Mouse (Mus musculus) skeletal muscle tissue, postnatal 0 days (tissue): ENCODE data around the gene Arhgap20. TPM values are rescaled to one million over a fixed set of nuclear protein-coding genes. Genes with fewer than 3 reads are reported as not detected.

Experiments used
- polyA plus RNA-seq: library from polyadenylated mRNA; unstranded; fragments of >200 nt; fragmentation: Nextera tagmentation; extraction: Ambion mirVana; gene quantifications from 2 replicates; pipeline ENCODE4 v1.2.1, GENCODE M21; 2015

Gene Arhgap20
- polyA plus RNA-seq = 11.9 and 14.1 TPM in 2 replicates

GRCm38 (mm10) chr9:51764921-51765416, at the start of gene Arhgap20:
Gene Arhgap20 (plus strand): TSS chr9:51765337.

Other genes with a start within 250 kb of the Arhgap20 start
- 102 and 112 TPM in 2 replicates for gene Fdx1, start 198.2 kb downstream of the Arhgap20 start, polyA plus RNA-seq